Mouse (Mus musculus) liver, embryonic 14.5 days (tissue): Measurements from ENCODE around the gene Bbs12.

ENCODE experiments used
- CTCF ChIP-seq: IDR thresholded peaks from 2 replicates; pipeline ENCODE4 v1.5.1; 2016; ENCODE audit warnings: antibody characterized with exemption, low read depth, control low read depth
- EP300 ChIP-seq: IDR thresholded peaks from 2 replicates; pipeline ENCODE4 v1.6.1; 2016; ENCODE audit warnings: antibody characterized with exemption, low read depth

GRCm38 (mm10) chr3:37316233-37316632, 3.9 kb downstream of the Bbs12 start:
- no peak for TF ChIP-seq CTCF
- TF ChIP-seq EP300 = no peak
